8 mouse cellular contexts compared by ENCODE assay signal in the genomic region with DNA sequence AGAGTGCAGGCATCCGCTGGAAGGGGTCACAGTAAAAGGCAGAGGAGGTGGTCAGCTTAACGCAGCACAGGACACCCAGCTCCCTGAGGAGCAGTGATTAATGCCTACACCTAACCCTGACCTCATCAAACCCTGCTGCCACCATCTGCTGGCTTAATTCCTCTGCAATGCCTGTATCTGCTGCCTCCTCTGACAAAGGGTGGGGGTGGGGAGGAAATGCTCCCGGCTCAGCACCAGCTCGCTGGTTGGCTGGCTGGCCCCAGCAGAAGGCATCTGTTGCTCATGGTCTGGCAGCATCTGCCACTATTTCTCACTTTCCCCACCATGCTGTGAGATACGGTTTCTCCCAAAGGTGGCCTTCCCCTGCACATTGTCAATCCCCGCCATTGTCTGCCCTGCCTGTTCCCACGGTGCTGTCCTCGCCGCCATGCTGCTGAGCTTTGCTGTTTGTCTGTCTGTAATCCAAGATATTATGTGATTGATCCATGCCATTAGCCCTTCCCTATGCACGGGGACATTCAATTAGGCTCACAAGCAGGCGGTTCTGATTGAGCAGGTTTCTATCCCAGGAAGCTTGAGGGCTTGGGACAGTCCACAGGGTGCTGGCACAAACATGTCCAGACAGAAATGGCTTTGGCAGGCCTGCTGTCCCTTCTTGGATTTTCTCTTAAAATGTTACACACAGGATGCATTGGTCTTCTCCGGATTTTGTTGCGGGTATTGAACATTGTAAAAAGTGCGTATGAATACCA. TPM values are rescaled to one million over a fixed set of nuclear protein-coding genes. Genes with fewer than 3 reads are reported as not detected.
DNase-seq lines count a peak whose midpoint lies in the region; ATAC-seq and TF ChIP-seq lines count a peak whose summit lies in the region.

No protein-coding gene starts in this region.

- DNase-seq in right cerebral cortex, postnatal 4 days = peak; percentile 30
- DNase-seq in right cerebral cortex, postnatal 36 days (ENCODE audit: low spot score in 2 of 2) = no peak
- DNase-seq in layer of hippocampus, postnatal 10 days (ENCODE audit: low spot score in 2 of 2) = peak; percentile 45 to 52
- DNase-seq in retina, postnatal 7 days (ENCODE audit: low read depth, low spot score) = peak; percentile 77
- DNase-seq in right cerebral cortex, adult 18-20 months = no peak
- DNase-seq in lung, postnatal 25 days (ENCODE audit: low spot score) = no peak
- DNase-seq in kidney, adult 2 months = no peak

- no peaks in the 10 kb centered on the region for H3K36me3 ChIP-seq in embryonic facial prominence, embryonic 13.5 days
- no peaks in the 10 kb centered on the region for H3K36me3 ChIP-seq in kidney, adult 2 months (ENCODE audit: control insufficient read depth, insufficient read depth, low read length)

- no peak for TF ChIP-seq CTCF in kidney, adult 2 months (conservative IDR thresholded peaks at IDR 0.05; ENCODE audit: insufficient read depth, insufficient read length, low read depth, low read length)

- TF ChIP-seq POLR2A in kidney, adult 2 months (IDR thresholded peaks at IDR 0.05; ENCODE audit: low read depth, low read length) = no peak

- no peaks in the 10 kb centered on the region for H3K27me3 ChIP-seq in embryonic facial prominence, embryonic 13.5 days
- H3K27me3 ChIP-seq in kidney, adult 2 months (replicated peaks; ENCODE audit: control insufficient read depth, insufficient read depth, low read length) = no peaks in the 10 kb centered on the region; the same call in 1 of the 2 replicates

- 30% methylated on average over 14 of the region's 14 CpGs for WGBS in embryonic facial prominence, embryonic 13.5 days
- WGBS in kidney, adult 2 months = 51% methylated on average over 14 of the region's 14 CpGs

- H3K4me1 ChIP-seq in embryonic facial prominence, embryonic 13.5 days = peaks cover 7% of the 10 kb centered on the region; the same call in 1 of the 2 replicates
- no peaks in the 10 kb centered on the region for H3K4me1 ChIP-seq in kidney, adult 2 months (ENCODE audit: control insufficient read depth, insufficient read depth, low read length)

- no peak overlapping the region for H3K4me3 ChIP-seq in embryonic facial prominence, embryonic 13.5 days
- H3K4me3 ChIP-seq in kidney, adult 2 months (ENCODE audit: insufficient read depth, low read depth, low read length) = no peak overlapping the region

- H3K9ac ChIP-seq in embryonic facial prominence, embryonic 13.5 days = no peak overlapping the region

- no peak for ATAC-seq in embryonic facial prominence, embryonic 13.5 days (ENCODE audit: insufficient number of reproducible peaks, insufficient read depth, low FRiP score, low TSS enrichment, low read depth)

- no peaks in the 10 kb centered on the region for H3K9me3 ChIP-seq in embryonic facial prominence, embryonic 13.5 days

- peak overlapping the region; percentile 30 for H3K4me2 ChIP-seq in embryonic facial prominence, embryonic 13.5 days

- H3K27ac ChIP-seq in embryonic facial prominence, embryonic 13.5 days = no peak overlapping the region
- no peak overlapping the region for H3K27ac ChIP-seq in kidney, adult 2 months (ENCODE audit: insufficient read depth, low read depth, low read length)

RNA-seq across cellular contexts. Expression of a gene that starts 33.4 kb away (rescaled TPM):
- polyA plus RNA-seq in embryonic facial prominence, embryonic 13.5 days (2015; fragmentation: Nextera tagmentation; extraction: Ambion mirVana) = 4.0 and 5.1 TPM in 2 replicates
- total RNA-seq in layer of hippocampus, postnatal 10 days (2021) = 10 to 100 TPM; 14.0 to 20.9 TPM
- 12.3 and 14.1 TPM in 2 replicates for polyA plus RNA-seq in kidney, adult 2 months (2012; rRNA removed)

RNA-seq across cellular contexts. Expression of a gene that starts 52.8 kb away (rescaled TPM):
- polyA plus RNA-seq in embryonic facial prominence, embryonic 13.5 days (2015; fragmentation: Nextera tagmentation; extraction: Ambion mirVana) = 31.1 and 35.9 TPM in 2 replicates
- 10 to 100 TPM; 33.4 to 36.4 TPM for total RNA-seq in layer of hippocampus, postnatal 10 days (2021)
- 11.7 and 12.3 TPM in 2 replicates for polyA plus RNA-seq in kidney, adult 2 months (2012; rRNA removed)

Comparison
In these comparisons a context has a peak if more than half of its experiments do, and no peak if none do; other contexts are left out.
1. DNase-seq: peak in right cerebral cortex, postnatal 4 days (single experiment), layer of hippocampus, postnatal 10 days (2 of 2) and retina, postnatal 7 days (single experiment); none in right cerebral cortex, postnatal 36 days (0 of 2), right cerebral cortex, adult 18-20 months (single experiment), lung, postnatal 25 days (single experiment) and kidney, adult 2 months (single experiment).